In genomic region chr6:146249096-146249495, GRCm38 (mm10) we compare ENCODE assay signal across 27 mouse cellular contexts.
"Had no signal": no experiment of that assay in that cellular context is flagged by ENCODE, and none has a peak within 500 bp of the region (broad histone marks: within the 10 kb centered on the region; RNA-seq: fewer than 3 reads in every experiment).

No protein-coding gene starts in this region.

- H3K36me3 ChIP-seq: embryonic facial prominence, embryonic 10.5 days; embryonic facial prominence, embryonic 12.5 days; embryonic facial prominence, embryonic 13.5 days; embryonic facial prominence, embryonic 15.5 days; forebrain, embryonic 10.5 days; forebrain, embryonic 12.5 days; forebrain, embryonic 15.5 days had no signal

- H3K4me2 ChIP-seq: embryonic facial prominence, embryonic 12.5 days; embryonic facial prominence, embryonic 13.5 days; embryonic facial prominence, embryonic 15.5 days; forebrain, embryonic 12.5 days; forebrain, embryonic 13.5 days; forebrain, embryonic 15.5 days had no signal

- H3K27me3 ChIP-seq: embryonic facial prominence, embryonic 12.5 days; embryonic facial prominence, embryonic 15.5 days; forebrain, embryonic 12.5 days; forebrain, embryonic 13.5 days; forebrain, embryonic 15.5 days had no signal

- H3K9me3 ChIP-seq: embryonic facial prominence, embryonic 10.5 days; embryonic facial prominence, embryonic 12.5 days; embryonic facial prominence, embryonic 13.5 days; embryonic facial prominence, embryonic 15.5 days; forebrain, embryonic 10.5 days; forebrain, embryonic 12.5 days; forebrain, embryonic 13.5 days; forebrain, embryonic 15.5 days had no signal

- DNase-seq: cerebellum, adult 8-10 months; cerebellum, adult 9-10 months; cerebellum, adult 9-11 months; cerebellum, postnatal 10 days; cerebellum, postnatal 14 days; cerebellum, postnatal 25 days; cerebellum, postnatal 36 days; embryo, embryonic 11 days; forebrain, postnatal 0 days; gastrocnemius, adult 2 months; gastrocnemius, postnatal 10 days; gastrocnemius, postnatal 14 days; gastrocnemius, postnatal 25 days; gastrocnemius, postnatal 36 days; heart, adult 18-20 months; heart, adult 2 months had no signal

- H3K4me3 ChIP-seq: embryonic facial prominence, embryonic 10.5 days; embryonic facial prominence, embryonic 12.5 days; embryonic facial prominence, embryonic 13.5 days; embryonic facial prominence, embryonic 15.5 days; erythroblast, embryonic 14.5 days; forebrain, embryonic 10.5 days; forebrain, embryonic 12.5 days; forebrain, embryonic 13.5 days; forebrain, embryonic 15.5 days; gastrocnemius, adult 2 months; heart, adult 2 months had no signal

- ATAC-seq: forebrain, embryonic 13.5 days; forebrain, embryonic 14.5 days; forebrain, embryonic 15.5 days; forebrain, embryonic 16.5 days; forebrain, postnatal 0 days had no signal

- H3K9ac ChIP-seq: embryonic facial prominence, embryonic 12.5 days; embryonic facial prominence, embryonic 13.5 days; embryonic facial prominence, embryonic 15.5 days; forebrain, embryonic 12.5 days; forebrain, embryonic 13.5 days; forebrain, embryonic 15.5 days; forebrain, postnatal 0 days had no signal

- H3K27ac ChIP-seq: embryonic facial prominence, embryonic 10.5 days; embryonic facial prominence, embryonic 12.5 days; embryonic facial prominence, embryonic 13.5 days; embryonic facial prominence, embryonic 15.5 days; forebrain, embryonic 10.5 days; forebrain, embryonic 12.5 days; forebrain, embryonic 13.5 days; forebrain, embryonic 15.5 days; gastrocnemius, adult 2 months; heart, adult 2 months had no signal

- H3K4me1 ChIP-seq: embryonic facial prominence, embryonic 12.5 days; forebrain, embryonic 10.5 days; forebrain, embryonic 12.5 days; forebrain, embryonic 13.5 days; forebrain, embryonic 15.5 days had no signal
